Mouse (Mus musculus) liver, embryonic 14.5 days (tissue): ENCODE measurements at regions not wholly inside any gene's neighbourhood (a gene's known extent, or its start where the extent isn't known, plus 50 kb on each side); places are given as distances from the start of the nearest gene placed in this dataset.
A peak's percentile ranks its signal among the peaks of the same experiment; 100 is the strongest.

ENCODE experiments used
- ATAC-seq: fragments of 200-750 bp; cut with Nextera tagmentation; 2 replicates; pipeline ENCODE4 v1.8.0; 2017; ENCODE audit warnings: moderate number of reproducible peaks, mild to moderate bottlenecking, moderate library complexity; ENCODE audit not compliant: insufficient read depth
- DNase-seq, 3 experiments: peaks; one replicate each; pipeline ENCODE4 v3.0.0-alpha.2; 2012 to 2013; ENCODE audit warnings: low read depth in 3 of 3, low spot score in 3 of 3
- H3K27ac ChIP-seq: fragments of 300-500 bp; sonication (generic); 2 replicates; pipeline ENCODE4 v1.5.1; 2014; ENCODE audit warnings: moderate library complexity, mild to moderate bottlenecking, control low read depth, inconsistent platforms
- H3K27me3 ChIP-seq: fragments of 300-500 bp; sonication (generic); 2 replicates; pipeline ENCODE4 v1.6.1; 2014; ENCODE audit warnings: mild to moderate bottlenecking, low read length, moderate library complexity; ENCODE audit not compliant: control insufficient read depth, insufficient read depth
- H3K36me3 ChIP-seq: fragments of 300-500 bp; sonication (generic); replicated peaks from 2 replicates; pipeline ENCODE4 v1.6.1; 2014; ENCODE audit warnings: low read depth; ENCODE audit not compliant: control insufficient read depth, insufficient read depth
- H3K4me1 ChIP-seq, 2 experiments: fragments of 200-500 bp in 1 of 2; fragments of 300-500 bp in 1 of 2; sonication (generic) in 1 of 2; replicated peaks; 2 replicates each; pipeline ENCODE4 v1.6.1; 2012 to 2014; ENCODE audit warnings: antibody characterized with exemption in 1 of 2, inconsistent platforms in 1 of 2, low read length in 1 of 2; ENCODE audit not compliant: control insufficient read depth in 2 of 2, insufficient read depth in 2 of 2
- H3K4me2 ChIP-seq: fragments of 300-500 bp; sonication (generic); 2 replicates; pipeline ENCODE4 v1.6.1; 2014; ENCODE audit warnings: low read depth, mild to moderate bottlenecking, control low read depth, moderate library complexity
- H3K4me3 ChIP-seq, 2 experiments: fragments of 200-500 bp in 1 of 2; fragments of 300-500 bp in 1 of 2; sonication (generic) in 1 of 2; 2 replicates each; pipeline ENCODE4 v1.5.1; 2012 to 2014; ENCODE audit warnings: low read depth in 2 of 2, low read length in 2 of 2, mild to moderate bottlenecking in 2 of 2, control low read depth in 1 of 2, inconsistent platforms in 1 of 2, moderate library complexity in 1 of 2; ENCODE audit not compliant: insufficient read depth in 1 of 2
- H3K9ac ChIP-seq: fragments of 300-500 bp; sonication (generic); replicated peaks from 2 replicates; pipeline ENCODE4 v1.6.1; 2014; ENCODE audit warnings: mild to moderate bottlenecking, control low read depth, moderate library complexity
- H3K9me3 ChIP-seq: fragments of 300-500 bp; sonication (generic); 2 replicates; pipeline ENCODE4 v1.6.1; 2016; ENCODE audit warnings: low read length, mixed read lengths; ENCODE audit not compliant: control insufficient read depth
- CTCF ChIP-seq: IDR thresholded peaks from 2 replicates; pipeline ENCODE4 v1.5.1; 2016; ENCODE audit warnings: antibody characterized with exemption, low read depth, control low read depth
- EP300 ChIP-seq: IDR thresholded peaks from 2 replicates; pipeline ENCODE4 v1.6.1; 2016; ENCODE audit warnings: antibody characterized with exemption, low read depth
- WGBS: fragments of 180-500 bp; shearing (Covaris S2); extraction: QIAGEN DNeasy Blood & Tissue Kit; methylation state at CpG from one replicate; pipeline ENCODE4 v1.1.7; 2014; ENCODE audit not compliant: insufficient replicate concordance; 5-methylcytosine and 5-hydroxymethylcytosine counted together

DNA sequence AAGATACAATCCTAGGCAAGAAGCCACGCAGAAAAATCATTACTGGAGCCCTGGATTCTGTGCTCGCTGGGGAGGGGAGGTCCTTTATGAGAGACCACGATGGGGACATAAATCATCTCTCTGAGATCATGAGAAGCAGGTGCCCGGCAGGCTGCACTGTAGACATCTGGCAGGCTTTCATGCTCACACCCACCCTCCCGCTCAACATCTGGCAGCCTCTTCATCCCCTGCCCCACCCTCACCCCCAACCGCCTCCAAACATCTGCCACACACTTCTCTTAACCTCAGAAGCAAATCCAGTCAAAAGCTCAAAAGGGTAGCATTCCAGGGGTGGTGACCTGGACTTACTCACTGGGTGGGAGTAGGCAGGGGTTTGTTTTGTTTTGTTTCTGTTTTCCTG is 279.5 kb upstream of the Atp11b start:
- Histone ChIP-seq H3K4me2 (no peak overlapping the region), H3K27me3 (no peaks in the 10 kb centered on the region), H3K36me3 (no peaks in the 10 kb centered on the region), H3K4me1 (no peaks in the 10 kb centered on the region), H3K4me3 (no peak overlapping the region), H3K9ac (no peak overlapping the region), H3K9me3 (no peaks in the 10 kb centered on the region), H3K27ac (no peak overlapping the region)
- no peak for ATAC-seq
- DNase-seq, result no peak
- TF ChIP-seq EP300, result no peak
- no peak for TF ChIP-seq CTCF
- 43% methylated on average over 6 of the region's 6 CpGs for WGBS

GRCm38 (mm10) chr3:35475326-35475725 is 278.6 kb upstream of the Atp11b start:
- H3K9me3 ChIP-seq, result no peaks in the 10 kb centered on the region
- H3K36me3 ChIP-seq, result no peaks in the 10 kb centered on the region
- no peak overlapping the region for H3K4me3 ChIP-seq
- H3K27me3 ChIP-seq, result no peaks in the 10 kb centered on the region
- ATAC-seq (no peak), DNase-seq (no peak)
- H3K27ac ChIP-seq, result no peak overlapping the region
- H3K4me2 ChIP-seq, result no peak overlapping the region
- no peaks in the 10 kb centered on the region for H3K4me1 ChIP-seq
- H3K9ac ChIP-seq, result no peak overlapping the region
- no peak for TF ChIP-seq EP300
- no peak for TF ChIP-seq CTCF
- 73% methylated on average over 7 of the region's 7 CpGs for WGBS

DNA sequence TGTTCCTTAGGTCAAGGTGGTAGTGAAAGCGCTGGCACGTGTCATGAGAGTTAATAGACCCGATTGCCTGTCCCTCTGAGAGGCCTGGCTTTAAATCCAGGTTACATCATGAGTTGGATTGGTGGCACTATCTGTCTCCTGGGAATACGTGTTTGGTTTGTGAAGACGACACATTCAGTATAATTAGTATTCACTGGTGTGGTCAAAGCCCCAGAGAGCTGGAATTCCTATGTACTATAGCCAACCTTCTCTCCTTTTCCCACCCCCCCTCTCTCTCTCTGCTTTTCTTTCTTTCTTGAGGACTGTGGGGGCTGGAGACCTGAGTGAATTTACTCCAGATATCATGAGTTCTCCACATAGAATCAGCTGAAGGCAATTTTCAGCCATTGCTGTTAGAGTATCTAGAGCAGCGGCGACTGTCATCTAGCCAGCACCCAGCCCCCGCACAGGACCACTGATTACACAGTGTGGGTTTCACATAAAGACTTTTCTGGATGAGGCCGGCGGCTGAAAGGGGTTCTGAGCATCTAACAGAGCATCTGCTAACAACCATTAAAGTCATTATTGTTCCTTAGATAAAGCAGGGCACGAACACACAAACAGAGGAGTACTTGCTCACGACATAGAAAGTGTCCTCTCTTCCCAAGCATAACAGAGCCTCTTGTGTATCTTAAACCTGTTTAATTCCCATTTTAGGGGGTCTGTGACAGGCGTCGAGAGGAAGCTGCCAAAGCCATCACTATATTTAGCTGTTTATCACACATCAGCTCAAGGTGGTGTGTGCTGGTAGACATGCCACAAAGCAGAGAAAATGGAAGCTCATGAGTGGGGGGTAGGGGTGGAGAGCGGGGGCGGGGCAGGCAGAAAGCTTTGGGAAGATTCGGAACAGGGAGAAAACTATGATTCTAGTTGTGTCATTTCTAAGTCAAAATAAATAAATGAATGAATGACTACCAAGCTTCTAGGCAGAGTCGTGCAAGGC is 272.9 kb upstream of the Atp11b start:
- ATAC-seq (no peak), DNase-seq (no peak)
- Histone ChIP-seq H3K9me3 (no peaks in the 10 kb centered on the region), H3K4me2 (no peak overlapping the region), H3K27me3 (no peaks in the 10 kb centered on the region), H3K4me1 (no peaks in the 10 kb centered on the region), H3K36me3 (no peaks in the 10 kb centered on the region), H3K27ac (no peak overlapping the region), H3K9ac (no peak overlapping the region), H3K4me3 (no peak overlapping the region)
- 53% methylated on average over 18 of the region's 18 CpGs for WGBS
- TF ChIP-seq EP300, result no peak
- TF ChIP-seq CTCF, result no peak

- no peaks in the 10 kb centered on the region for H3K9me3 ChIP-seq
- H3K27me3 ChIP-seq, result no peaks in the 10 kb centered on the region
- 42% methylated on average over 11 of the region's 11 CpGs for WGBS
- H3K9ac ChIP-seq, result no peak overlapping the region
- TF ChIP-seq CTCF (no peak), EP300 (no peak)
- H3K36me3 ChIP-seq, result no peaks in the 10 kb centered on the region
- DNase-seq, result no peak
- H3K4me1 ChIP-seq, result no peaks in the 10 kb centered on the region
- ATAC-seq, result no peak
- H3K4me2 ChIP-seq, result no peak overlapping the region
- H3K4me3 ChIP-seq, result no peak overlapping the region
- no peak overlapping the region for H3K27ac ChIP-seq
Observed at GRCm38 (mm10) chr3:35481841-35482240, 272.1 kb upstream of the Atp11b start.

DNA sequence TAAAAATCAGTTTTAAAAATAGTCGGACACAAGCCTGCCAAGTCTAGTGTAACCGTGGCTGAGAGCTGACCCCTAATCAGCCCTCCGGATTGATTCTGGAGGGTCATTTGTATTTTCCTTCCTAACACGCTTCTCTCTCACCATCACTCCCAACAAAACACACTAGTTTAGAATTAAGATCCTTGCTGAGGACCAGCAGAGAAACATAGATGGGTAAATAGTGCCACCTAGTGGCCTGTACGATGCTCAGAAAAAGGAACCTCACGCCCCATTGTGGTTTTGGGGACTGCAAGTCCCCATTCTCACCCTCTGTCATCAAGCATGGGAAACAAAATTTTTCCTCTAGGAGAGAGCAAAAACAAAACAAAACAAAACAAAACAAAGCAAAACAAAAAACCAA is 271.6 kb upstream of the Atp11b start:
- TF ChIP-seq CTCF (peak; percentile 58), EP300 (no peak)
- H3K27ac ChIP-seq, result no peak overlapping the region
- no peak overlapping the region for H3K4me3 ChIP-seq
- no peak overlapping the region for H3K4me2 ChIP-seq
- no peaks in the 10 kb centered on the region for H3K4me1 ChIP-seq
- DNase-seq, result peak; percentile 1 to 2 (median 1)
- no peak overlapping the region for H3K9ac ChIP-seq
- H3K27me3 ChIP-seq, result no peaks in the 10 kb centered on the region
- no peaks in the 10 kb centered on the region for H3K36me3 ChIP-seq
- WGBS, result 9% methylated on average over 6 of the region's 6 CpGs
- H3K9me3 ChIP-seq, result no peaks in the 10 kb centered on the region
- ATAC-seq, result no peak
